Mouse (Mus musculus) forebrain, embryonic 12.5 days (tissue): ENCODE results near the gene Slk. TPM values are rescaled to one million over a fixed set of nuclear protein-coding genes. Genes with fewer than 3 reads are reported as not detected.
"Not testable (repeated sequence)": the region's sequence is repeated elsewhere in the genome, so short reads cannot be mapped to it uniquely, and the experiment has no call there.

Experiments used
- ATAC-seq: fragments of 200-750 bp; cut with Nextera tagmentation; 2 replicates; pipeline ENCODE4 v1.8.0; 2017; ENCODE audit warnings: moderate TSS enrichment; ENCODE audit not compliant: low FRiP score
- H3K27ac ChIP-seq: fragments of 300-500 bp; sonication (generic); 2 replicates; pipeline ENCODE4 v1.5.1; 2016; ENCODE audit warnings: mild to moderate bottlenecking
- H3K27me3 ChIP-seq: fragments of 300-500 bp; sonication (generic); 2 replicates; pipeline ENCODE4 v1.6.1; 2016; ENCODE audit warnings: mild to moderate bottlenecking
- H3K36me3 ChIP-seq: fragments of 300-500 bp; sonication (generic); replicated peaks from 2 replicates; pipeline ENCODE4 v1.6.1; 2016; ENCODE audit warnings: mild to moderate bottlenecking
- H3K4me1 ChIP-seq: fragments of 300-500 bp; sonication (generic); 2 replicates; pipeline ENCODE4 v1.6.1; 2016
- H3K4me2 ChIP-seq: fragments of 300-500 bp; sonication (generic); 2 replicates; pipeline ENCODE4 v1.6.1; 2016; ENCODE audit warnings: mild to moderate bottlenecking, moderate library complexity
- H3K4me3 ChIP-seq: fragments of 300-500 bp; sonication (generic); replicated peaks from 2 replicates; pipeline ENCODE4 v1.5.1; 2016; ENCODE audit warnings: mild to moderate bottlenecking
- H3K9ac ChIP-seq: fragments of 300-500 bp; sonication (generic); 2 replicates; pipeline ENCODE4 v1.6.1; 2016; ENCODE audit warnings: mild to moderate bottlenecking
- H3K9me3 ChIP-seq: fragments of 300-500 bp; sonication (generic); 2 replicates; pipeline ENCODE4 v1.6.1; 2016
- WGBS: fragments of 180-500 bp; shearing (Covaris S2); methylation state at CpG from one replicate; pipeline ENCODE4 v1.1.7; 2016; 5-methylcytosine and 5-hydroxymethylcytosine counted together
- polyA plus RNA-seq: library from polyadenylated mRNA; unstranded; fragments of >200 nt; fragmentation: Nextera tagmentation; extraction: Ambion mirVana; gene quantifications from 2 replicates; pipeline ENCODE4 v1.2.1, GENCODE M21; 2016

Gene Slk
- polyA plus RNA-seq, 1 experiment from 2014 or later, result 12.1 TPM

DNA sequence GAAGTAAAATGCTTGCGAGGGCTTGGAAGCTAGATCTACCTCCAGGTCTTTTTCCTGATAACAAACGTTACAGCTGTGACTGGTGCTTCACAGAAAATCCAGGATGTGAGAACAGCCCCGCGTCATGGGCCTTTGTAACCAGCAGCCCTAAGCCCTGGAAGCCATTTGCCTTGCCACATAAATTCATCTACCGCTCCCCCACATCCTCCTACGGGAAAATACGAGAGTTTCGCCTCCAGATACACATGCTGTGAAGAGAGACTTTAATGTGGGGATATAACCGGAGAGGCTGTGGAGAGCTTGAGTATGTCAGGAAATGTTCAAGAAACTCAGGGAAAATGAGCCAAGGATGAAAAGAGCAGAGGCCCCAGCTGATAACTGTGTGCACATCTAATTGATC, 30.3 kb upstream of the Slk start:
- Histone ChIP-seq H3K4me2 (no peak overlapping the region), H3K4me3 (no peak overlapping the region), H3K27me3 (no peaks in the 10 kb centered on the region), H3K9me3 (no peaks in the 10 kb centered on the region), H3K27ac (no peak overlapping the region), H3K36me3 (no peaks in the 10 kb centered on the region), H3K4me1 (no peaks in the 10 kb centered on the region), H3K9ac (no peak overlapping the region)
- ATAC-seq, result no peak
- WGBS, result 86% methylated on average over 9 of the region's 9 CpGs

GRCm38 (mm10) chr19:47549584-47549983, 29.9 kb upstream of the Slk start:
- Histone ChIP-seq H3K4me1 (no peaks in the 10 kb centered on the region), H3K36me3 (no peaks in the 10 kb centered on the region)
- WGBS, result 80% methylated on average over 4 of the region's 4 CpGs

DNA sequence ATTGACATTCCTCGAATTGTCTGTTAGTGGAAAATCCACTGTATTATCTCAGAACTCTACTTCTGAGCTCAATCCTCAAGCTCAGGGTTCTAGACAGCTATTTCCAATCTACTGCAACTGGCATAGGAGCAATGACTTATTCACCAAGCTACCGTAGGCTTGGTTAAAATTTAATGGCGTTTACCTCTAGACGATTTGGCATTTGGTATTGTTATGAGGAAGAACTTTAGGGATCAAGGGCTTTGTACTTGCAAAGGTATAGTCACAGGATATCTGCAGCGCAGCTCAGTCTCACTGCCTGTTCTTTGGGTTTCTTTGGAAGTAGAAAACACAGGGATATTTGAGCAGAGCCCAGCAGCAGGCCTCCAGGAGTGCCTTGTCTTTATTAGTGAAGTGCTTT, 20.3 kb upstream of the Slk start:
- Histone ChIP-seq H3K4me3 (no peak overlapping the region), H3K27ac (no peak overlapping the region), H3K4me1 (peaks cover 12% of the 10 kb centered on the region), H3K9ac (no peak overlapping the region), H3K9me3 (no peaks in the 10 kb centered on the region), H3K4me2 (no peak overlapping the region), H3K27me3 (0 out of 2 replicates have a peak, but pooled peaks cover 6% of the 10 kb centered on the region), H3K36me3 (no peaks in the 10 kb centered on the region)
- ATAC-seq, result no peak
- WGBS, result 28% methylated on average over 5 of the region's 5 CpGs

More at GRCm38 (mm10) chr19:47549584-47549983, 29.9 kb upstream of the Slk start:
- no peak overlapping the region for H3K9ac ChIP-seq
- H3K27me3 ChIP-seq, result no peaks in the 10 kb centered on the region
- no peaks in the 10 kb centered on the region for H3K9me3 ChIP-seq
- H3K4me3 ChIP-seq, result no peak overlapping the region
- no peak overlapping the region for H3K4me2 ChIP-seq
- no peak overlapping the region for H3K27ac ChIP-seq
- no peak for ATAC-seq

DNA sequence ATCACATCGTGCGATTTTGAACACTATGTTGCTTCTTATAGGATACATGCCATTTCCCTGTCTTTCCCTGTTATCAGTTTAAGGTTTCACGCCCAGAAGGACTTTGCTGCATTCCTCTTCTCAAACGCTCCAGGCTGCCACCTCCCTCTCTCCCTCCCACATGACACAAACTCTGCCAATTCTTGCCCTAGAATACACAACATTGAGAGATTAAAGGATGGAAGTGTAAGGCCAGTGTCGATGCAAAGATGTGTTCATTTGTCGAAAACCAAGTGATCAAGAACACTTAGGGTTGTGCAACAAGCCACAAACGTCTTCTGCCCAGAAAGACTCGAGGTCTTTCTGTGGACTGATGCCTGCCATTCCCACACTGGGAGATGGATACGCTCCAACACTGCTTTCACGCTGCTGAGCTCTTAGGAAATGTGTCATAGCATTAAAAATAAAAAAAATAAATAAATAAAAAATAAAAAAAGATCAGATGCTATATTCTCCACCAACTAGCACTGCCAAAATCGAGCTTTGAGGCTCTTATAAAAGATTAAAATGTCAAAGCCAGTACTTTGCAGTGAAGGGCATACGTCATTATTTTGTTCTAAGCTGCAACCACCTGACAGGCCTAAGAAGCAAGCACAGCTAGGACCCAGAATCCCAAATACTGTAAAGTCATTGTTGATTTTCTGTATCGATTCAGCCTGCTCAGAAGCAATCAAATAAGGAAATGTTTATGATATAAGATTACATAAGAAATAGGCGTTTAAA, 19.5 kb upstream of the Slk start:
- Histone ChIP-seq H3K4me1 (peaks cover 18% of the 10 kb centered on the region), H3K27me3 (peaks cover 10% of the 10 kb centered on the region; the same call in 1 of the 2 replicates), H3K27ac (no peak overlapping the region), H3K4me2 (no peak overlapping the region), H3K36me3 (no peaks in the 10 kb centered on the region), H3K9me3 (no peaks in the 10 kb centered on the region), H3K9ac (no peak overlapping the region), H3K4me3 (no peak overlapping the region)
- WGBS, result 45% methylated on average over 14 of the region's 14 CpGs
- ATAC-seq, result no peak

DNA sequence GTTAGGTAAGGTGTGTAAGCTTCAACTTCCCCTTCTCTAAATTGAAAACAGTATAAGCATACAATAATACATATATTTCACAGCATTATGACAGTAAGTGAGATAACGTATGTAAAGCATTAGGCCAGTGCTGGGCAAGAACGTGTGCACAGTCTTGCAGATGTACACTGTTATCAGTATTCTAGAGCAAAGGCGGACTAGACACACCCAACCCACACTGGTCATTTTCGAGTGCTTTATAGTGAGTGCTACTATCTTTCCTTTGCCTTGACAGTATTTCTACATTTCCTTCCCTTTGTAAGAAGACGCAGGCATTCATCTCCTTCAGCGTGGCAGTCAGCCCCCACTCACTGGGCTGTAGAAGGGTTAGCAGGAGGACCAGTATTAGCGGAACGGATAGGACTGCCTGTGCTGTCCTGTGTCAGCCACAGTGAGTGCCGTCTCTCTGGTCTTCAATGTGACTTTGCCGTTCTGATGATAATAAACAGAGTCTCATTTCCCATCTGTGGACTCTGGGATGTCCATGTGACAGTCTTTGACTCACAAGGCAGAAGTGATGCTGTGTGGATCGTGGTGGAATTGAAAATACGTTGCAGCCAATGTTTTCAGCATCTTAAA, 18.8 kb upstream of the Slk start:
- Histone ChIP-seq H3K9me3 (no peaks in the 10 kb centered on the region), H3K4me2 (no peak overlapping the region), H3K4me3 (no peak overlapping the region), H3K4me1 (peaks cover 25% of the 10 kb centered on the region), H3K27ac (no peak overlapping the region), H3K27me3 (peaks cover 10% of the 10 kb centered on the region; the same call in 1 of the 2 replicates), H3K9ac (no peak overlapping the region), H3K36me3 (no peaks in the 10 kb centered on the region)
- ATAC-seq, result no peak
- WGBS, result 87% methylated on average over 12 of the region's 12 CpGs

GRCm38 (mm10) chr19:47561996-47562441, 17.5 kb upstream of the Slk start:
- ATAC-seq, result no peak
- H3K27ac ChIP-seq, result no peak overlapping the region
- H3K36me3 ChIP-seq, result no peaks in the 10 kb centered on the region
- no peak overlapping the region for H3K4me2 ChIP-seq
- H3K9me3 ChIP-seq, result no peaks in the 10 kb centered on the region
- H3K9ac ChIP-seq, result no peak overlapping the region
- peaks cover 30% of the 10 kb centered on the region for H3K4me1 ChIP-seq
- H3K4me3 ChIP-seq, result no peak overlapping the region
- H3K27me3 ChIP-seq, result peaks cover 17% of the 10 kb centered on the region
- WGBS, result 76% methylated on average over 5 of the region's 5 CpGs

DNA sequence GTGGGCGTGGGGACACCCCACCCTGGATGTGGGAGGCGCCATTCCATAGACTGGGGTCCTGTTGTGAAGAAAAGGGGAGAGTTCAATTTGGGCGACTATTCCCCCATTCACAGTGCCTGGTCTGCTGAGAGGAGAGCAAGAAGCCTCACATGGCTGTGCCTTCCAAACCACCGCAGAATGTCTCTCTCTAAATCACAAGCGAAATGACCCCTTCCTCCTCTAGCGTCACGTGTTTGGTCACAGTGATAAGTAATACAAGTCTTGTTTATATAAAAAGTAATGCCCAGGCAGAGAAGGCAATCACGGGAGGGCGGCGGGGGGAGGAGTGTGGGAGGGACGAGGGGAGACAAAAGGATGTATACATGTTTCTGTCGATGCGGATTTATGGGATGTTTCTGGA, 15.8 kb upstream of the Slk start:
- no peak overlapping the region for H3K9ac ChIP-seq
- 87% methylated on average over 13 of the region's 13 CpGs for WGBS
- H3K9me3 ChIP-seq, result no peaks in the 10 kb centered on the region
- H3K27ac ChIP-seq, result no peak overlapping the region
- peaks cover 30% of the 10 kb centered on the region for H3K4me1 ChIP-seq
- no peak overlapping the region for H3K4me3 ChIP-seq
- peaks cover 24% of the 10 kb centered on the region for H3K27me3 ChIP-seq
- no peak overlapping the region for H3K4me2 ChIP-seq
- no peaks in the 10 kb centered on the region for H3K36me3 ChIP-seq
- ATAC-seq, result no peak

GRCm38 (mm10) chr19:47565031-47565654, 14.3 kb upstream of the Slk start:
- peaks cover 30% of the 10 kb centered on the region for H3K27me3 ChIP-seq
- no peak for ATAC-seq
- no peak overlapping the region for H3K4me3 ChIP-seq
- H3K27ac ChIP-seq, result no peak overlapping the region
- H3K4me2 ChIP-seq, result no peak overlapping the region
- H3K36me3 ChIP-seq, result no peaks in the 10 kb centered on the region
- H3K4me1 ChIP-seq, result peaks cover 18% of the 10 kb centered on the region; the same call in 1 of the 2 replicates
- 19% methylated on average over 17 of the region's 17 CpGs for WGBS
- H3K9me3 ChIP-seq, result no peaks in the 10 kb centered on the region
- no peak overlapping the region for H3K9ac ChIP-seq

- H3K27ac ChIP-seq, result no peak overlapping the region
- H3K9me3 ChIP-seq, result no peaks in the 10 kb centered on the region
- H3K4me1 ChIP-seq, result peaks cover 18% of the 10 kb centered on the region; the same call in 1 of the 2 replicates
- ATAC-seq, result no peak
- H3K9ac ChIP-seq, result no peak overlapping the region
- no peak overlapping the region for H3K4me3 ChIP-seq
- peaks cover 30% of the 10 kb centered on the region for H3K27me3 ChIP-seq
- no peaks in the 10 kb centered on the region for H3K36me3 ChIP-seq
- H3K4me2 ChIP-seq, result no peak overlapping the region
- WGBS, result 81% methylated on average over 8 of the region's 8 CpGs
Observed at GRCm38 (mm10) chr19:47565994-47566393, 13.5 kb upstream of the Slk start.

DNA sequence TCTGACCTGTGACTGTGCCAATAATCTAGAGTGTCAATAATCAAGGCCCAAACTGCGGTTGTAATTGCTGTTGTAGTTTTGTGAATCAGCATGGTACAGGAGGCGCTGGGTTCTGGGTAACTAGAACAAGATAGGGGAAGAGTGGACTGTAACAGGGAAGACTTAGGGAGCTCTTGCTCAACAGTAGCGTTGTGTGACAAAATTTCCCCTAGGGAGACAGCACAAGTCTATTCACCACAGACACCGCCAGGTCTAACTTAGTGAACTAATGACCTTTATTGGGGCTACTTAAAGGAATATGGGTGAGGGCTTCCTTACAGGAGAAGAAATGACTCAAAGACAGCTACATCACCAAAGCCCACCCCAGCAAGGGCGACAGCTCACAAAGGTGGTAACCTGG, 9.4 kb upstream of the Slk start:
- ATAC-seq, result no peak
- H3K4me1 ChIP-seq, result peaks cover 11% of the 10 kb centered on the region; the same call in 1 of the 2 replicates
- no peaks in the 10 kb centered on the region for H3K9me3 ChIP-seq
- H3K27me3 ChIP-seq, result peaks cover 21% of the 10 kb centered on the region; the same call in 1 of the 2 replicates
- H3K4me2 ChIP-seq, result no peak overlapping the region
- no peaks in the 10 kb centered on the region for H3K36me3 ChIP-seq
- H3K27ac ChIP-seq, result no peak overlapping the region
- WGBS, result 95% methylated on average over 5 of the region's 5 CpGs
- H3K4me3 ChIP-seq, result no peak overlapping the region
- no peak overlapping the region for H3K9ac ChIP-seq

- H3K9ac ChIP-seq, H3K4me3 ChIP-seq, H3K4me2 ChIP-seq, H3K27ac ChIP-seq, H3K9me3 ChIP-seq, H3K36me3 ChIP-seq, ATAC-seq, H3K4me1 ChIP-seq: not testable (repeated sequence)
- 68% methylated on average over 4 of the region's 4 CpGs for WGBS
- 0 out of 2 replicates have a peak, but pooled peaks cover 14% of the 10 kb centered on the region for H3K27me3 ChIP-seq
Observed at GRCm38 (mm10) chr19:47571981-47572380, 7.5 kb upstream of the Slk start.

DNA sequence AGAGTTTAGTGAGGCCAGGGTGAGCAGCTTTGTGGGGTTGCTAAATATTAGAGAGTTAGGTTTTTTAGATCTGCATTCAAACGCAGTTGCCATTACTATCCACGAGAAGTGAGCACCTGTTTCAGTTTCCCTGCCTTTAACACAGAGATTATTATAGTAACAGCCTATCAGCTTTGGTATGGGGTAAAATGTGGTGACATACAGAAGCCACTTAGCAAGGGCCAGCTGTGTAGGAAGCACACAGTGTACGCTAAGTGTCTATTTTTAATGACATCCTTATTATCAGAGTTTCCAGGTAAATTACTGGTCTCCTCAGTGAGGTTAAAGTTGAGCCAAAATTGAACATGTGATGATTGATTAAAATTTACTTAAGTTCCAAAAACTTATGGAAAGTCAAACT, 5.8 kb upstream of the Slk start:
- Histone ChIP-seq H3K9me3 (no peaks in the 10 kb centered on the region), H3K4me2 (no peak overlapping the region), H3K4me3 (no peak overlapping the region), H3K9ac (no peak overlapping the region), H3K27me3 (0 out of 2 replicates have a peak, but pooled peaks cover 6% of the 10 kb centered on the region), H3K4me1 (peaks cover 4% of the 10 kb centered on the region), H3K36me3 (no peaks in the 10 kb centered on the region), H3K27ac (no peak overlapping the region)
- no peak for ATAC-seq
- 89% methylated on average over 3 of the region's 3 CpGs for WGBS
